Mouse (Mus musculus): Measurements from ENCODE around the gene Usp29.
"Not testable (repeated sequence)": the region's sequence is repeated elsewhere in the genome, so short reads cannot be mapped to it uniquely, and the experiment has no call there.

Usp29 gene

GRCm38 (mm10) chr7:6770286-6770685, 39.9 kb downstream of the Usp29 start:
- no peak for DNase-seq

GRCm38 (mm10) chr7:6773865-6774413, 43.6 kb downstream of the Usp29 start:
- DNase-seq, result not testable (repeated sequence)

GRCm38 (mm10) chr7:6776314-6777059, 46.1 kb downstream of the Usp29 start:
- peak; percentile 51 for DNase-seq

- no peak for DNase-seq
Measured at GRCm38 (mm10) chr7:6777107-6777506, 46.7 kb downstream of the Usp29 start.

- DNase-seq, result no peak
Measured at GRCm38 (mm10) chr7:6777689-6778088, 47.3 kb downstream of the Usp29 start.

- no peak for DNase-seq
Measured at GRCm38 (mm10) chr7:6779172-6779571, 48.8 kb downstream of the Usp29 start.

- DNase-seq, result no peak
Measured at GRCm38 (mm10) chr7:6781541-6781940, 51.2 kb downstream of the Usp29 start.

GRCm38 (mm10) chr7:6784340-6785073, 54.1 kb downstream of the Usp29 start:
- no peak for DNase-seq

GRCm38 (mm10) chr7:6787000-6787399, 56.6 kb downstream of the Usp29 start:
- no peak for DNase-seq

- peak; percentile 11 for DNase-seq
Measured at GRCm38 (mm10) chr7:6788101-6788500, 57.7 kb downstream of the Usp29 start.

- DNase-seq, result no peak
Measured at GRCm38 (mm10) chr7:6791286-6792065, 61.1 kb downstream of the Usp29 start.

- DNase-seq, result no peak
Measured at GRCm38 (mm10) chr7:6793240-6793639, 62.9 kb downstream of the Usp29 start.

GRCm38 (mm10) chr7:6793811-6794210, 63.4 kb downstream of the Usp29 start:
- no peak for DNase-seq

- DNase-seq, result no peak
Measured at GRCm38 (mm10) chr7:6797408-6797807, 67.0 kb downstream of the Usp29 start.

GRCm38 (mm10) chr7:6799105-6799805, 68.9 kb downstream of the Usp29 start:
- DNase-seq, result no peak

- no peak for DNase-seq
Measured at GRCm38 (mm10) chr7:6800586-6801441, 70.4 kb downstream of the Usp29 start.

- DNase-seq, result no peak
Measured at GRCm38 (mm10) chr7:6801642-6802041, 71.3 kb downstream of the Usp29 start.

GRCm38 (mm10) chr7:6810556-6810955, 80.2 kb downstream of the Usp29 start:
- DNase-seq, result no peak

GRCm38 (mm10) chr7:6814971-6815370, 84.6 kb downstream of the Usp29 start:
- no peak for DNase-seq

GRCm38 (mm10) chr7:6816706-6817376, 86.5 kb downstream of the Usp29 start:
- no peak for DNase-seq

- no peak for DNase-seq
Measured at GRCm38 (mm10) chr7:6820296-6820695, 89.9 kb downstream of the Usp29 start.
